ENCODE assay signal across 25 mouse cellular contexts in the genomic region with DNA sequence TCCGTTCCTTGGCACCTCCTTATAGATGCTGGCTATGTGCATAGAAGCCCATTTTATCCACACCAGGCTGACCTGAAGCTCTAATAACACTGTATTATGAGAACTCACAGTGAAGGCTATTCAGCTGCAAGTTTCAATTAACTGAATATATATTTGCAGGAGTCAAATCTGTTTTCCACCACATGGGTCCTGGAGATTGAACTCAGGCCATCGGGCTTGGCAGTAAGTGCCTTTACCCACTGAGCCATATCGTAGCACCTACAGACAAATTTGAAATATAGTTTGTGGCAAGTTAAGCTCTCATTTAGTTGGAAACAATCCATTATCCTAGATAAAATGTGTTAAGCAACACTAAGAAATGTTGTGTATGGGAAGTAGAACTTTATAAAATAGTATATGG. TPM values are rescaled to one million over a fixed set of nuclear protein-coding genes. Genes with fewer than 3 reads are reported as not detected.
DNase-seq lines count a peak whose midpoint lies in the region; ATAC-seq and TF ChIP-seq lines count a peak whose summit lies in the region.
"Had no signal": no experiment of that assay in that cellular context is flagged by ENCODE, and none has a peak within 500 bp of the region (broad histone marks: within the 10 kb centered on the region; RNA-seq: fewer than 3 reads in every experiment).

No protein-coding gene starts in this region.

- peak overlapping the region; percentile 36; the same call in 1 of the 2 replicates for H3K27ac ChIP-seq in cerebellum, adult 2 months (ENCODE audit: insufficient read depth, low read length)
- H3K27ac ChIP-seq: gastrocnemius, adult 2 months; heart, embryonic 15.5 days; hindbrain, embryonic 14.5 days; hindbrain, postnatal 0 days had no signal

- intact Hi-C loops in left cerebral cortex, postnatal 4 days (cut with DNase I) = no loop called here
- intact Hi-C loops in left cerebral cortex, postnatal 36 days (cut with DNase I) = no loop called here

- TF ChIP-seq CTCF in cerebellum, adult 2 months (IDR thresholded peaks at IDR 0.05; ENCODE audit: borderline replicate concordance, insufficient read depth, low read depth, low read length) = no peak

- 25% methylated on average over 3 of the region's 3 CpGs for WGBS in cerebellum, adult 2 months

- H3K27me3 ChIP-seq in cerebellum, adult 2 months (ENCODE audit: control insufficient read depth, insufficient read depth, low read length) = no peaks in the 10 kb centered on the region
- H3K27me3 ChIP-seq: heart, embryonic 12.5 days; heart, embryonic 15.5 days had no signal

- no peak for ATAC-seq in erythroblast, adult 5-6 weeks (replicated peaks; ENCODE audit: low FRiP score, poor library complexity, severe bottlenecking)
- ATAC-seq: CD4-positive, CD25-positive, alpha-beta regulatory T cell, adult 4 months; forebrain, embryonic 14.5 days; forebrain, postnatal 0 days; hindbrain, postnatal 0 days; inflammation-experienced regulatory T-cells, adult 6 months; intestine, embryonic 16.5 days had no signal

- H3K4me1 ChIP-seq in cerebellum, adult 2 months (ENCODE audit: control insufficient read depth, insufficient read depth, low read length) = peaks cover 24% of the 10 kb centered on the region
- H3K4me1 ChIP-seq: heart, embryonic 12.5 days; heart, embryonic 15.5 days had no signal

- no peak for TF ChIP-seq POLR2A in cerebellum, adult 2 months (IDR thresholded peaks at IDR 0.05; ENCODE audit: borderline replicate concordance, insufficient read depth, low read length)

- H3K4me3 ChIP-seq in cerebellum, adult 2 months (replicated peaks; ENCODE audit: insufficient read depth, low read depth, low read length) = no peak overlapping the region
- H3K4me3 ChIP-seq: gastrocnemius, adult 2 months; heart, embryonic 12.5 days; heart, embryonic 15.5 days had no signal

- DNase-seq in cerebellum, adult 2 months = peak; percentile 54 to 74
- DNase-seq in cerebellum, adult 11 months = no peak
- DNase-seq in left cerebral cortex, postnatal 4 days = peak; percentile 9
- no peak for DNase-seq in left cerebral cortex, postnatal 36 days (ENCODE audit: low spot score in 2 of 2)
- peak; percentile 51 to 67 for DNase-seq in cerebellum, postnatal 10 days
- peak; percentile 40 to 43 for DNase-seq in cerebellum, postnatal 36 days
- no peak for DNase-seq in kidney, adult 11 months
- DNase-seq: adrenal gland, adult 2 months; adrenal gland, postnatal 14 days; forebrain, postnatal 0 days; gastrocnemius, adult 2 months; gastrocnemius, postnatal 14 days; heart, adult 18-20 months; heart, postnatal 10 days; heart, postnatal 4 days; kidney, adult 8-10 months had no signal

RNA-seq across cellular contexts. Expression of a gene that starts 53.9 kb away (rescaled TPM):
- 78.9 and 82.6 TPM in 2 replicates for polyA plus RNA-seq in cerebellum, adult 2 months (2012; rRNA removed)
- total RNA-seq in left cerebral cortex, postnatal 4 days (2021) = 10 to 100 TPM; 55.3 to 61.4 TPM
- total RNA-seq in left cerebral cortex, postnatal 36 days (2021) = 100 to 1,000 TPM; 129 to 140 TPM
- 4.0 and 5.4 TPM in 2 replicates for total RNA-seq in erythroblast, adult 5-6 weeks (2015; ENCODE audit: low replicate concordance)
- 2.3 and 3.5 TPM in 2 replicates for total RNA-seq in erythroblast, adult 5-6 weeks (2017; ENCODE audit: low replicate concordance)

Comparison
In these comparisons a context has a peak if more than half of its experiments do, and no peak if none do; other contexts are left out.
1. DNase-seq: peak in cerebellum, adult 2 months (2 of 2), left cerebral cortex, postnatal 4 days (single experiment), cerebellum, postnatal 10 days (2 of 2) and cerebellum, postnatal 36 days (2 of 2); none in cerebellum, adult 11 months (single experiment), left cerebral cortex, postnatal 36 days (0 of 2) and kidney, adult 11 months (single experiment).
2. RNA of a gene that starts 53.9 kb away (total RNA-seq): 129 to 140 TPM in left cerebral cortex, postnatal 36 days and 55.3 to 61.4 TPM in left cerebral cortex, postnatal 4 days; 2.3 to 5.4 TPM in erythroblast, adult 5-6 weeks; every median in the first group is over 4 times any median in the second.